Mouse (Mus musculus) ES-CJ7 (cell line): ENCODE data around the gene Tex9.
A peak's percentile ranks its signal among the peaks of the same experiment; 100 is the strongest.

Experiments used
- DNase-seq: peaks from one replicate; pipeline ENCODE4 v3.0.0; 2011; ENCODE audit warnings: low read depth, low spot score

The Tex9 gene

GRCm38 (mm10) chr9:72492194-72492565 is at the start of gene Tex9:
Gene Tex9 (minus strand): TSS chr9:72492212.
- DNase-seq, result peak; percentile 48

GRCm38 (mm10) chr9:72537086-72537485 is 45.1 kb upstream of the Tex9 start:
- DNase-seq, result peak; percentile 11

GRCm38 (mm10) chr9:72535394-72535793 is 43.4 kb upstream of the Tex9 start:
- no peak for DNase-seq

- no peak for DNase-seq
Measured at GRCm38 (mm10) chr9:72534985-72535384, 43.0 kb upstream of the Tex9 start.

- DNase-seq, result no peak
Measured at GRCm38 (mm10) chr9:72533089-72533415, 41.0 kb upstream of the Tex9 start.

- peak; percentile 61 for DNase-seq
Measured at GRCm38 (mm10) chr9:72532381-72533088, 40.5 kb upstream of the Tex9 start.

- DNase-seq, result peak; percentile 67
Measured at GRCm38 (mm10) chr9:72531996-72532380, 40.0 kb upstream of the Tex9 start, which contains the start of gene Rfx7. Gene Rfx7 (plus strand): TSS chr9:72532240.

GRCm38 (mm10) chr9:72531291-72531995 is 39.4 kb upstream of the Tex9 start:
- peak; percentile 94 for DNase-seq

GRCm38 (mm10) chr9:72530824-72531223 is 38.8 kb upstream of the Tex9 start:
- peak; percentile 17 for DNase-seq

- DNase-seq, result peak; percentile 95
Measured at GRCm38 (mm10) chr9:72530237-72530636, 38.2 kb upstream of the Tex9 start.

- DNase-seq, result no peak
Measured at GRCm38 (mm10) chr9:72526091-72526490, 34.1 kb upstream of the Tex9 start.

- DNase-seq, result no peak
Measured at GRCm38 (mm10) chr9:72520849-72521248, 28.8 kb upstream of the Tex9 start.

GRCm38 (mm10) chr9:72519246-72519645 is 27.2 kb upstream of the Tex9 start:
- DNase-seq, result no peak

GRCm38 (mm10) chr9:72515366-72515765 is 23.4 kb upstream of the Tex9 start:
- DNase-seq, result no peak

GRCm38 (mm10) chr9:72512229-72512981 is 20.4 kb upstream of the Tex9 start:
- no peak for DNase-seq

GRCm38 (mm10) chr9:72497171-72497570 is 5.2 kb upstream of the Tex9 start:
- DNase-seq, result no peak

- no peak for DNase-seq
Measured at GRCm38 (mm10) chr9:72496691-72497090, 4.7 kb upstream of the Tex9 start.

- no peak for DNase-seq
Measured at GRCm38 (mm10) chr9:72493984-72494685, 2.1 kb upstream of the Tex9 start.

- DNase-seq, result no peak
Measured at GRCm38 (mm10) chr9:72493465-72493864, 1.5 kb upstream of the Tex9 start.

- DNase-seq, result peak; percentile 92
Measured at GRCm38 (mm10) chr9:72491559-72492193, 336 bp downstream of the Tex9 start.

- no peak for DNase-seq
Measured at GRCm38 (mm10) chr9:72489131-72489530, 2.9 kb downstream of the Tex9 start.
